Mouse (Mus musculus): ENCODE data around the gene Rimbp2. TPM values are rescaled to one million over a fixed set of nuclear protein-coding genes. Genes with fewer than 3 reads are reported as not detected.

Rimbp2 gene
- total and polyA plus RNA-seq, 3 experiments = not detected

DNA sequence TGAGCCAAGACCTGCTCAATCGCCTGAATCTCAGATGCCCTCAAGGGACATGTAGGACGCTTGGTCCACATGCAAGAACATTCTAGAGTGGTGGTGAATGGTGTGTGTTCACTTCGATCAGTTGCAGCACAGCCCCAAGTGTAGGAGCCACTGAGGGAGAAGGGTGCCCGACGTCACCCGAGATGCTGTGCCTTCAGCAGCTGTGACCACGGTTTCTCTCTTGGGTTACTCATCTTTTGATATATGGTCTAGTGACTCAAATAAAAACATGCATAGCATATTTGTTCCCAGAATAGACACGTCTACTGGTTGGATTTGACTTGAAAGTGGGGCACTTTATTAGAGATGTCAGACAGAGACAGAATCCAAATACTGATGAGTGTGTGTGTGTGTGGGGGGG lies 105.5 kb downstream of the Rimbp2 start:
- peaks cover 92% of the 10 kb centered on the region for H3K9me3 ChIP-seq (replicated peaks; ENCODE audit: low read length)
- no peak overlapping the region for H3K27ac ChIP-seq (ENCODE audit: insufficient read depth, low read depth)
- no peaks in the 10 kb centered on the region for H3K36me3 ChIP-seq (replicated peaks in 1 of 2; ENCODE audit: control insufficient read depth in 1 of 2, insufficient read depth in 1 of 2, low read length in 1 of 2)
- no peak for TF ChIP-seq GABPA (IDR thresholded peaks at IDR 0.05; ENCODE audit: insufficient replicate concordance, low read depth, low read length)
- no peak for TF ChIP-seq JUN (IDR thresholded peaks at IDR 0.05; ENCODE audit: insufficient read depth, low read depth, low read length)
- no peak for TF ChIP-seq EP300 (IDR thresholded peaks at IDR 0.05; ENCODE audit: low read length)
- H3K4me2 ChIP-seq (ENCODE audit: insufficient read depth, low read depth, poor library complexity, severe bottlenecking) = no peak overlapping the region
- H3K4me1 ChIP-seq (ENCODE audit: control insufficient read depth in 1 of 2, insufficient read depth in 2 of 2) = no peaks in the 10 kb centered on the region
- no peak overlapping the region for H3K9ac ChIP-seq (ENCODE audit: insufficient read depth, low read depth)
- no peaks in the 10 kb centered on the region for H3K27me3 ChIP-seq (replicated peaks)
- dilution Hi-C loops (cut with MboI; ENCODE audit: extremely low pct_ligation_motif_present, extremely low pct_unique_long_range_greater_than_20kb, low sequenced_read_pairs) = no loop called here
- in situ Hi-C loops (cut with MboI; ENCODE audit: low pct_ligation_motif_present, low pct_unique_long_range_greater_than_20kb, low sequenced_read_pairs) = no loop called here
- no peak for DNase-seq (ENCODE audit: extremely low read depth)
- no peaks in the 10 kb centered on the region for H3K79me2 ChIP-seq (replicated peaks; ENCODE audit: control insufficient read depth, extremely low read depth, insufficient read depth, poor library complexity, severe bottlenecking)
- H3K4me3 ChIP-seq (replicated peaks in 1 of 3; ENCODE audit: low read depth in 2 of 3, low read length in 2 of 3, poor library complexity in 1 of 3) = no peak overlapping the region

DNA sequence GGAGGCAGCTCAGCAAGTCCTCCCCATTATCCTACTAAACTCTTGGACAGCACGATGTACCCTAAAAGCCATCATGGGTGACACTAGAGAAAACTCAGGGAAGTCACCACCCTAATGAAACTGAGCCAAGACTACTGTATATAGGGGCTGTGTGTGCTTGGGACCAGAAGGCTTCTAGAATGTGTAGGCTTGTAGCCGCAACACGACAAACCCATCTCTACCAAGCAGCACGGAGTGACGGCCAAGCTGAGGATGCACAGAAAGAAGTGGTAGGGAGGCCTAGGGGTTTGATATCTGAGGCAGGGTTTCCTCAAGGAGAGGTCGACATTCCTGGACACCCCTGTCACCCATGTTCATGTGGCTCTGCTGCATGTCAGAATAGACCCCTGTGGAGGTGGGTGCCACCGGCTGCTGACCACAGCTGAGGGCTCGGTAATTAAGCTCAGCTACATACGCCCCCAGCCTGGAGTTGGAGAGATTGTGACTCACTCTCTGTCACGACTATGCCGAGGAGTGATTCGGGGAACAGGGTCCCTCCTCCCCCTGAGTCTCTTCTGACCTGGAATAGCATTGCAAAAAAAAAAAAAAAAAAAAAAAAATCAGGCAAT lies 106.7 kb downstream of the Rimbp2 start:
- in situ Hi-C loops (cut with MboI; ENCODE audit: low pct_ligation_motif_present, low pct_unique_long_range_greater_than_20kb, low sequenced_read_pairs) = no loop called here
- dilution Hi-C loops (cut with MboI; ENCODE audit: extremely low pct_ligation_motif_present, extremely low pct_unique_long_range_greater_than_20kb, low sequenced_read_pairs) = no loop called here
- no peak for TF ChIP-seq NELFE (IDR thresholded peaks at IDR 0.05; ENCODE audit: low read depth, low read length)
- TF ChIP-seq MEF2A (IDR thresholded peaks at IDR 0.05; ENCODE audit: borderline replicate concordance, low read depth, low read length) = no peak
- no peak for TF ChIP-seq NRF1 (IDR thresholded peaks at IDR 0.05; ENCODE audit: low read depth, low read length)
- TF ChIP-seq E2F4 (IDR thresholded peaks at IDR 0.05; ENCODE audit: insufficient replicate concordance, low read depth, low read length) = no peak
- TF ChIP-seq SMC3 (IDR thresholded peaks at IDR 0.05; ENCODE audit: low read depth, low read length) = no peak
- TF ChIP-seq CHD1 (IDR thresholded peaks at IDR 0.05; ENCODE audit: low read depth, low read length) = no peak
- TF ChIP-seq RCOR1 (conservative IDR thresholded peaks at IDR 0.05; ENCODE audit: low read depth, low read length) = no peak
- no peak for TF ChIP-seq MAFK (IDR thresholded peaks at IDR 0.05; ENCODE audit: insufficient replicate concordance, low read length)
- no peak for TF ChIP-seq TBP (conservative IDR thresholded peaks at IDR 0.05; ENCODE audit: low read depth, low read length)
- TF ChIP-seq TCF12 (IDR thresholded peaks at IDR 0.05; ENCODE audit: low read depth, low read length) = no peak
- no peak for TF ChIP-seq IRF4 (IDR thresholded peaks at IDR 0.05; ENCODE audit: low read depth, low read length)
- H3K9ac ChIP-seq (ENCODE audit: insufficient read depth, low read depth) = no peak overlapping the region
- no peak for DNase-seq (ENCODE audit: extremely low read depth)
- no peaks in the 10 kb centered on the region for H3K4me1 ChIP-seq (ENCODE audit: control insufficient read depth in 1 of 2, insufficient read depth in 2 of 2)
- H3K9me3 ChIP-seq (replicated peaks; ENCODE audit: low read length) = peaks cover 93% of the 10 kb centered on the region
- H3K4me3 ChIP-seq (replicated peaks in 1 of 3; ENCODE audit: low read depth in 2 of 3, low read length in 2 of 3, poor library complexity in 1 of 3) = no peak overlapping the region
- no peaks in the 10 kb centered on the region for H3K36me3 ChIP-seq (replicated peaks in 1 of 2; ENCODE audit: control insufficient read depth in 1 of 2, insufficient read depth in 1 of 2, low read length in 1 of 2)
- H3K4me2 ChIP-seq (ENCODE audit: insufficient read depth, low read depth, poor library complexity, severe bottlenecking) = no peak overlapping the region
- H3K79me2 ChIP-seq (replicated peaks; ENCODE audit: control insufficient read depth, extremely low read depth, insufficient read depth, poor library complexity, severe bottlenecking) = no peaks in the 10 kb centered on the region
- no peak overlapping the region for H3K27ac ChIP-seq (ENCODE audit: insufficient read depth, low read depth)
- no peaks in the 10 kb centered on the region for H3K27me3 ChIP-seq (replicated peaks)
